Mouse (Mus musculus) hindbrain, embryonic 13.5 days (tissue): ENCODE results near the gene Mmel1. TPM values are rescaled to one million over a fixed set of nuclear protein-coding genes. Genes with fewer than 3 reads are reported as not detected.
A peak's percentile ranks its signal among the peaks of the same experiment; 100 is the strongest.

ENCODE experiments used
- ATAC-seq: fragments of 200-750 bp; cut with Nextera tagmentation; 2 replicates; pipeline ENCODE4 v1.8.0; 2017; ENCODE audit warnings: moderate TSS enrichment; ENCODE audit not compliant: low FRiP score
- H3K27ac ChIP-seq: fragments of 300-500 bp; sonication (generic); 2 replicates; pipeline ENCODE4 v1.5.1; 2015; ENCODE audit warnings: inconsistent platforms, mild to moderate bottlenecking, moderate library complexity
- H3K27me3 ChIP-seq: fragments of 300-500 bp; sonication (generic); 2 replicates; pipeline ENCODE4 v1.6.1; 2015; ENCODE audit warnings: mild to moderate bottlenecking, inconsistent platforms
- H3K36me3 ChIP-seq: fragments of 300-500 bp; sonication (generic); 2 replicates; pipeline ENCODE4 v1.6.1; 2015; ENCODE audit warnings: mild to moderate bottlenecking, inconsistent platforms
- H3K4me1 ChIP-seq: fragments of 300-500 bp; sonication (generic); replicated peaks from 2 replicates; pipeline ENCODE4 v1.6.1; 2015; ENCODE audit warnings: inconsistent platforms
- H3K4me2 ChIP-seq: fragments of 300-500 bp; sonication (generic); 2 replicates; pipeline ENCODE4 v1.6.1; 2015; ENCODE audit warnings: inconsistent platforms, mild to moderate bottlenecking, moderate library complexity
- H3K4me3 ChIP-seq: fragments of 300-500 bp; sonication (generic); 2 replicates; pipeline ENCODE4 v1.5.1; 2015; ENCODE audit warnings: mild to moderate bottlenecking, inconsistent platforms
- H3K9ac ChIP-seq: fragments of 300-500 bp; sonication (generic); 2 replicates; pipeline ENCODE4 v1.6.1; 2015; ENCODE audit warnings: mild to moderate bottlenecking, inconsistent platforms
- H3K9me3 ChIP-seq: fragments of 300-500 bp; sonication (generic); 2 replicates; pipeline ENCODE4 v1.6.1; 2016; ENCODE audit warnings: inconsistent platforms
- WGBS: fragments of 180-500 bp; shearing (Covaris S2); methylation state at CpG from one replicate; pipeline ENCODE4 v1.1.7; 2015; 5-methylcytosine and 5-hydroxymethylcytosine counted together
- polyA plus RNA-seq: library from polyadenylated mRNA; unstranded; fragments of >200 nt; fragmentation: Nextera tagmentation; extraction: Ambion mirVana; gene quantifications from 2 replicates; pipeline ENCODE4 v1.2.1, GENCODE M21; 2015

Gene Mmel1
- polyA plus RNA-seq, 1 experiment from 2014 or later = 0.25 TPM

GRCm38 (mm10) chr4:154934800-154935199 is 65.4 kb downstream of the Mmel1 start:
- Histone ChIP-seq H3K27ac (no peak overlapping the region), H3K4me1 (0 out of 2 replicates have a peak, but pooled peaks cover 4% of the 10 kb centered on the region), H3K9me3 (no peaks in the 10 kb centered on the region), H3K4me3 (no peak overlapping the region), H3K4me2 (no peak overlapping the region), H3K9ac (no peak overlapping the region), H3K36me3 (no peaks in the 10 kb centered on the region), H3K27me3 (no peaks in the 10 kb centered on the region)
- no peak for ATAC-seq
- 94% methylated on average over 2 of the region's 2 CpGs for WGBS

- Histone ChIP-seq H3K9ac (no peak overlapping the region), H3K4me3 (no peak overlapping the region), H3K9me3 (no peaks in the 10 kb centered on the region), H3K27me3 (no peaks in the 10 kb centered on the region), H3K27ac (no peak overlapping the region), H3K36me3 (no peaks in the 10 kb centered on the region), H3K4me1 (0 out of 2 replicates have a peak, but pooled peaks cover 4% of the 10 kb centered on the region), H3K4me2 (no peak overlapping the region)
- ATAC-seq = no peak
- WGBS = 81% methylated on average over 7 of the region's 7 CpGs
Observed at GRCm38 (mm10) chr4:154935788-154936187, 66.4 kb downstream of the Mmel1 start.

GRCm38 (mm10) chr4:154936542-154937255 is 67.3 kb downstream of the Mmel1 start:
- H3K4me2 ChIP-seq = no peak overlapping the region
- no peak overlapping the region for H3K9ac ChIP-seq
- no peaks in the 10 kb centered on the region for H3K27me3 ChIP-seq
- no peak for ATAC-seq
- H3K27ac ChIP-seq = no peak overlapping the region
- 61% methylated on average over 8 of the region's 8 CpGs for WGBS
- H3K4me3 ChIP-seq = no peak overlapping the region
- H3K4me1 ChIP-seq = 0 out of 2 replicates have a peak, but pooled peaks cover 4% of the 10 kb centered on the region
- H3K9me3 ChIP-seq = no peaks in the 10 kb centered on the region
- no peaks in the 10 kb centered on the region for H3K36me3 ChIP-seq

GRCm38 (mm10) chr4:154937746-154938145 is 68.4 kb downstream of the Mmel1 start:
- Histone ChIP-seq H3K36me3 (no peaks in the 10 kb centered on the region), H3K4me3 (no peak overlapping the region), H3K9ac (no peak overlapping the region), H3K9me3 (no peaks in the 10 kb centered on the region), H3K27ac (no peak overlapping the region), H3K27me3 (no peaks in the 10 kb centered on the region), H3K4me2 (no peak overlapping the region), H3K4me1 (0 out of 2 replicates have a peak, but pooled peaks cover 4% of the 10 kb centered on the region)
- WGBS = 89% methylated on average over 1 of the region's 1 CpGs
- ATAC-seq = no peak

GRCm38 (mm10) chr4:154940156-154940555 is 70.8 kb downstream of the Mmel1 start:
- no peak overlapping the region for H3K9ac ChIP-seq
- H3K4me2 ChIP-seq = no peak overlapping the region
- no peaks in the 10 kb centered on the region for H3K27me3 ChIP-seq
- H3K36me3 ChIP-seq = no peaks in the 10 kb centered on the region
- H3K4me3 ChIP-seq = no peak overlapping the region
- no peak for ATAC-seq
- peaks cover 7% of the 10 kb centered on the region for H3K4me1 ChIP-seq
- WGBS = 94% methylated on average over 2 of the region's 2 CpGs
- H3K9me3 ChIP-seq = no peaks in the 10 kb centered on the region
- H3K27ac ChIP-seq = no peak overlapping the region

GRCm38 (mm10) chr4:154941831-154942230 is 72.4 kb downstream of the Mmel1 start:
- Histone ChIP-seq H3K36me3 (no peaks in the 10 kb centered on the region), H3K9ac (no peak overlapping the region), H3K4me3 (no peak overlapping the region), H3K27me3 (no peaks in the 10 kb centered on the region), H3K9me3 (no peaks in the 10 kb centered on the region), H3K27ac (no peak overlapping the region), H3K4me1 (peaks cover 22% of the 10 kb centered on the region), H3K4me2 (no peak overlapping the region)
- WGBS = 95% methylated on average over 5 of the region's 5 CpGs
- no peak for ATAC-seq

GRCm38 (mm10) chr4:154942632-154943322 is 73.4 kb downstream of the Mmel1 start:
- H3K9ac ChIP-seq = no peak overlapping the region
- H3K27ac ChIP-seq = no peak overlapping the region
- no peaks in the 10 kb centered on the region for H3K9me3 ChIP-seq
- 84% methylated on average over 10 of the region's 10 CpGs for WGBS
- H3K36me3 ChIP-seq = no peaks in the 10 kb centered on the region
- ATAC-seq = no peak
- H3K27me3 ChIP-seq = no peaks in the 10 kb centered on the region
- no peak overlapping the region for H3K4me3 ChIP-seq
- H3K4me1 ChIP-seq = peaks cover 22% of the 10 kb centered on the region
- no peak overlapping the region for H3K4me2 ChIP-seq

GRCm38 (mm10) chr4:154943323-154944039 is 74.1 kb downstream of the Mmel1 start:
- Histone ChIP-seq H3K4me3 (no peak overlapping the region), H3K4me1 (peaks cover 28% of the 10 kb centered on the region), H3K27me3 (no peaks in the 10 kb centered on the region), H3K9ac (no peak overlapping the region), H3K9me3 (no peaks in the 10 kb centered on the region), H3K27ac (no peak overlapping the region), H3K36me3 (no peaks in the 10 kb centered on the region), H3K4me2 (no peak overlapping the region)
- 90% methylated on average over 6 of the region's 6 CpGs for WGBS
- ATAC-seq = no peak

GRCm38 (mm10) chr4:154944121-154944590 is 74.8 kb downstream of the Mmel1 start:
- Histone ChIP-seq H3K9ac (no peak overlapping the region), H3K27ac (no peak overlapping the region), H3K36me3 (no peaks in the 10 kb centered on the region), H3K9me3 (no peaks in the 10 kb centered on the region), H3K4me1 (peaks cover 34% of the 10 kb centered on the region), H3K27me3 (0 out of 2 replicates have a peak, but pooled peaks cover 4% of the 10 kb centered on the region), H3K4me2 (no peak overlapping the region), H3K4me3 (no peak overlapping the region)
- peak; percentile 58; the same call in 1 of the 2 replicates for ATAC-seq
- 20% methylated on average over 2 of the region's 2 CpGs for WGBS

Other genes starting within 250 kb of the Mmel1 start
- gene Prdm16, start 232.7 kb upstream of the Mmel1 start, polyA plus RNA-seq = 16.1 and 17.2 TPM in 2 replicates
- gene Actrt2, start 201.7 kb upstream of the Mmel1 start, polyA plus RNA-seq = not detected in 2 replicates
- 0.56 and 0.57 TPM in 2 replicates for gene Ttc34, start 32.1 kb upstream of the Mmel1 start, polyA plus RNA-seq
- gene Fam213b, start 29.6 kb downstream of the Mmel1 start, polyA plus RNA-seq = 44.1 and 48.8 TPM in 2 replicates
- gene Tnfrsf14, start 59.0 kb downstream of the Mmel1 start, polyA plus RNA-seq = 0.22 and 0.25 TPM in 2 replicates
- gene Hes5, start 91.3 kb downstream of the Mmel1 start, polyA plus RNA-seq = 154 and 185 TPM in 2 replicates
- 37.4 and 38.1 TPM in 2 replicates for gene Pank4, start 94.5 kb downstream of the Mmel1 start, polyA plus RNA-seq
- gene Plch2, start 187.2 kb downstream of the Mmel1 start, polyA plus RNA-seq = 8.4 and 11.1 TPM in 2 replicates
- 18.6 and 24.2 TPM in 2 replicates for gene Pex10, start 197.4 kb downstream of the Mmel1 start, polyA plus RNA-seq
- 123 and 132 TPM in 2 replicates for gene Rer1, start 216.8 kb downstream of the Mmel1 start, polyA plus RNA-seq
- gene Morn1, start 217.0 kb downstream of the Mmel1 start, polyA plus RNA-seq = 7.1 and 8.0 TPM in 2 replicates